Mouse (Mus musculus): ENCODE results near the gene Golgb1. TPM values are rescaled to one million over a fixed set of nuclear protein-coding genes. Genes with fewer than 3 reads are reported as not detected.

The Golgb1 gene
- polyA plus RNA-seq (2014; fragmentation: Illumina TruSeq; extraction: RNeasy Lipid Tissue Mini Kit (QIAGEN cat#74804); ENCODE audit: low read depth, low replicate concordance): 60.5 TPM

DNA sequence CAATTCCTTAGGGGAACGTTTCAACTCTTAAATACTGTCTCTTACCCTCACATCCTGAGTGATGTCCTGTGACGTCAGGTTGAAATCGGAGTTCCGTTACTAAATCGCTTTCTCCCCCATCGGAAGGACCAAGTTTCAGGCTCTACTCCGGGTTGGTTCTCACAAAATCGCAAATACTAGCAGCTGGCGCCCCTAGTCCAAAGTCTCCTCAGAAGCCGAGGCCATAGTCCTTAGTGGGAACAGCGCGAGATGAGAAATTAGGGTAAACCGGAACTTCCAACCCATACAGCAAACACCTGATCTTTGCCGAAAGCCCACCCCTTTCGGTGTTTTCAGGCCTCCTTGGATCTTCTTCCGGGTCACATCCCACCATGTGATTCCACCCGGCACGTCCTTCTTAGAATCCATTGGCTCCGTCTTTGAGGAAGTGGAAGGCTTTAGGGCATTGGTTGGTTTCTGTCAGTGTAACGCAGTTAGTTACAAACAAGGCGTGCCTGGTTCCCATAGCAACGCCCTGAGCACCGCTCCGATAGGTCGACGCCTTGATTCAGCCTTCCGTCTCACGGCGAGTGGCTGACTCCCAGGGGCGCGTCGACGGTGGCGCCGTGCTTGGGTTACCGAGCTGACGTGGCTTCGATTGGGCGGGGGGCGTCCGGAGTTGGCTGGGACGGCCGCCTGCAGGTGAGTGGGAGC lies at the start of gene Golgb1, which contains the start of gene Eaf2:
Gene Golgb1 (plus strand): TSS at position 558 of the 693 bp plus-strand sequence.
Gene Eaf2 (minus strand): TSS at position 421 of the 693 bp plus-strand sequence.

DNA sequence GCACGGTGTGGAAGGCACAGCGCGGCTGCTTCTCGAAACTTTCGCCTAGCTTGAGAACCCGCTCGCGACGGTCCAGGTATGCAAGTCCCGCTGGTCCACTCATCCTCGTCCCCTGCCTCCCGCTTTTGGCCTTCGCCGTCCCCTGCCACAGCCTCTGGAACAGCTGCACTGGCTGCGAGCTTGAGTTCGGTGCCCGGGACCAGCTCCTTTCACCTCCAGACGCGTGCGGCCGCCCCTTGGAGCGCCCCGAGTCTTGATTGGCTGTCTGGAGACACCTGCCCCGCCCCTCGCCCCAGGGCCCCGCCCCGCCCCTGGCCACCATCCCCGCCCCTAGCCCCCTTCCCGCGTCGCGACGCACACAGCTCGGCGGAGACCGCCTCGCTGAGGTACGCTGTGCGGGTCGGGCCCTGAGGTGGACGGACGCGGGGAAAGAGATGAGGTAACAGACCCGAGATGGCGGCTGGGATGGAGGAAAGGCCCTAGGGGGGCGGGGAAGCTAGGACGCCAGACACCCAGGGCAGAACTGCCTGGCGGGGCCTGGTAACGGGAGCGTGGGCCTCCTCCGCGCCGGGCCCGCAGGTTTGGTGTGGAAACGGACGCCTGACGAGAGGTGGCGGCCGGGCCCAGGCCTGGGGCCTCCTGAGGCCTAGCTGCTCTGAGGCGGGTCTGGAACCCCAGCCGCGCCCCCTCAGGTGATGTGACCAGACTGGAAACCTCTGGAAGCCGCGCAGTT lies 46.7 kb upstream of the Golgb1 start, which contains the start of gene Iqcb1:
Gene Iqcb1 (plus strand): TSS at position 332 of the 733 bp plus-strand sequence.

DNA sequence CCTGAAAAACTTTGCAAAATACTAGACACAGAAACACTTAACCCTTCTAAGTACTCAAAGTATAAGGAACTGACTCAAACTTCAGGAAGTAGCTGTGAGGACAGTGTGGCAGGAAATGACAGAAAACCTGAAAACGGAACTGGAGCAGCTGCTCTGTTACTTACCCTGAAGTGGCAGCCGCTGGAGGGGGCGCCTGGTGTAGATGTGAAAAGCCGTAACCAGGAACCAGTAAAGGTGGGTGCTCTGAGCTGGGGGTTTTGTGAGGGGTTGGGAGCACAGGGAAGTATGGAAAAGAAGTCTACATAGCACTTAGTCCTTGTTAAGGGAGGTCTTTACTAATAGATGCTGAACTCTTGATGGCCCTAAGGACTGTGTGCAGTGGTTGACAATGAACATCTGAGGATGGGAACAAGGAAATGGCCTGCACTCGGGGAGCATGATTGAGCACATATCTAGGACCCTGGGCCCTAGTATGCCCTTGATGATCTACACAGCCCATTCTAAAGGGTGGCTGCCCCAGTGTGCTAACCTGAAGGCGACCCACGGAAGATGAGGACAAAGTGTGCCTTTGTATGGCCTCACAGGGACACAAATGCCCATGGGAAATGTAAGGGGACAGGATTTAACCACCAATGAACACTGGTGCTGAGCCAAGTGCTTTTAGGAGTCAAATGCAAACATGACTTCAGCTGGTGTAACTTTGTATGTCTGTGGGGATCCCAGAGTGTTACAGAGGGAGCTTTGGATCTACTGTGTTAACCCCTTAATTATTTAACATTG lies 60.1 kb downstream of the Golgb1 start, which contains the start of gene Hcls1:
Gene Hcls1 (plus strand): TSS at position 143 of the 780 bp plus-strand sequence.

Other genes starting within 250 kb of the Golgb1 start
- gene Cd86, start 209.1 kb upstream of the Golgb1 start, polyA plus RNA-seq (2014; fragmentation: Illumina TruSeq; extraction: RNeasy Lipid Tissue Mini Kit (QIAGEN cat#74804); ENCODE audit: low read depth, low replicate concordance): 5.6 TPM
- not detected for gene Ildr1, start 181.2 kb upstream of the Golgb1 start, polyA plus RNA-seq (2014; fragmentation: Illumina TruSeq; extraction: RNeasy Lipid Tissue Mini Kit (QIAGEN cat#74804); ENCODE audit: low read depth, low replicate concordance)
- gene Slc15a2, start 90.2 kb upstream of the Golgb1 start, polyA plus RNA-seq (2014; fragmentation: Illumina TruSeq; extraction: RNeasy Lipid Tissue Mini Kit (QIAGEN cat#74804); ENCODE audit: low read depth, low replicate concordance): 12.5 TPM
- gene Iqcb1, start 46.8 kb upstream of the Golgb1 start, polyA plus RNA-seq (2014; fragmentation: Illumina TruSeq; extraction: RNeasy Lipid Tissue Mini Kit (QIAGEN cat#74804); ENCODE audit: low read depth, low replicate concordance): 66.3 TPM
- gene Eaf2, start 137 bp upstream of the Golgb1 start, polyA plus RNA-seq (2014; fragmentation: Illumina TruSeq; extraction: RNeasy Lipid Tissue Mini Kit (QIAGEN cat#74804); ENCODE audit: low read depth, low replicate concordance): 2.1 TPM
- gene Hcls1, start 59.8 kb downstream of the Golgb1 start, polyA plus RNA-seq (2014; fragmentation: Illumina TruSeq; extraction: RNeasy Lipid Tissue Mini Kit (QIAGEN cat#74804); ENCODE audit: low read depth, low replicate concordance): 2.4 TPM
- gene Fbxo40, start 115.3 kb downstream of the Golgb1 start, polyA plus RNA-seq (2014; fragmentation: Illumina TruSeq; extraction: RNeasy Lipid Tissue Mini Kit (QIAGEN cat#74804); ENCODE audit: low read depth, low replicate concordance): 0.93 TPM
- gene Polq, start 136.6 kb downstream of the Golgb1 start, polyA plus RNA-seq (2014; fragmentation: Illumina TruSeq; extraction: RNeasy Lipid Tissue Mini Kit (QIAGEN cat#74804); ENCODE audit: low read depth, low replicate concordance): 1.0 TPM